Mouse (Mus musculus) hindbrain, postnatal 0 days (tissue): ENCODE results near the gene Chchd5. TPM values are rescaled to one million over a fixed set of nuclear protein-coding genes. Genes with fewer than 3 reads are reported as not detected.

Experiments
- ATAC-seq: fragments of 200-750 bp; cut with Nextera tagmentation; 2 replicates; pipeline ENCODE4 v1.8.0; 2017; ENCODE audit warnings: mild to moderate bottlenecking, moderate TSS enrichment, moderate library complexity
- DNase-seq: peaks from one replicate; pipeline ENCODE4 v3.0.0-alpha.2; 2015; ENCODE audit warnings: low spot score
- H3K27ac ChIP-seq: fragments of 300-500 bp; sonication (generic); 2 replicates; pipeline ENCODE4 v1.5.1; 2014; ENCODE audit warnings: mild to moderate bottlenecking
- H3K27me3 ChIP-seq: fragments of 300-500 bp; sonication (generic); 2 replicates; pipeline ENCODE4 v1.6.1; 2014; ENCODE audit warnings: low read length, mixed read lengths; ENCODE audit not compliant: insufficient read depth
- H3K36me3 ChIP-seq: fragments of 300-500 bp; sonication (generic); 2 replicates; pipeline ENCODE4 v1.6.1; 2014; ENCODE audit warnings: low read length, mixed read lengths; ENCODE audit not compliant: insufficient read depth
- H3K4me1 ChIP-seq: fragments of 300-500 bp; sonication (generic); 2 replicates; pipeline ENCODE4 v1.6.1; 2014; ENCODE audit warnings: antibody characterized with exemption, low read length, mixed read lengths; ENCODE audit not compliant: insufficient read depth
- H3K4me2 ChIP-seq: fragments of 300-500 bp; sonication (generic); 2 replicates; pipeline ENCODE4 v1.6.1; 2014; ENCODE audit warnings: low read depth, mild to moderate bottlenecking, low read length, moderate library complexity, mixed read lengths
- H3K4me3 ChIP-seq: fragments of 300-500 bp; sonication (generic); 2 replicates; pipeline ENCODE4 v1.5.1; 2014; ENCODE audit warnings: low read length
- H3K9ac ChIP-seq: fragments of 300-500 bp; sonication (generic); replicated peaks from 2 replicates; pipeline ENCODE4 v1.6.1; 2014; ENCODE audit warnings: mild to moderate bottlenecking, low read length, moderate library complexity, mixed read lengths
- H3K9me3 ChIP-seq: fragments of 300-500 bp; sonication (generic); 2 replicates; pipeline ENCODE4 v1.6.1; 2016; ENCODE audit warnings: low read length, mixed read lengths
- CTCF ChIP-seq: IDR thresholded peaks from 2 replicates; pipeline ENCODE4 v1.5.1; 2016; ENCODE audit warnings: antibody characterized with exemption, control low read depth, low read depth
- WGBS: fragments of 180-500 bp; shearing (Covaris S2); extraction: QIAGEN DNeasy Blood & Tissue Kit; methylation state at CpG from one replicate; pipeline ENCODE4 v1.1.7; 2014; 5-methylcytosine and 5-hydroxymethylcytosine counted together
- polyA plus RNA-seq: library from polyadenylated mRNA; unstranded; fragments of >200 nt; fragmentation: Nextera tagmentation; extraction: Ambion mirVana; gene quantifications from 2 replicates; pipeline ENCODE4 v1.2.1, GENCODE M21; 2015
- total RNA-seq: library from RNA; depleted of rRNA; stranded (reverse); fragments of >200 nt; gene quantifications from 2 replicates; pipeline ENCODE4 v1.2.3, GENCODE M21; 2014

The Chchd5 gene
- total and polyA plus RNA-seq, 2 experiments from 2014 or later, result 19.1 to 20.3 TPM

GRCm38 (mm10) chr2:129148836-129149235 lies 19.3 kb downstream of the Chchd5 start:
- no peak overlapping the region for H3K4me3 ChIP-seq

GRCm38 (mm10) chr2:129150386-129150785 lies 20.9 kb downstream of the Chchd5 start:
- Histone ChIP-seq H3K27me3 (no peaks in the 10 kb centered on the region), H3K4me1 (no peaks in the 10 kb centered on the region), H3K4me3 (no peak overlapping the region), H3K4me2 (no peak overlapping the region), H3K27ac (no peak overlapping the region), H3K36me3 (no peaks in the 10 kb centered on the region), H3K9ac (no peak overlapping the region), H3K9me3 (no peaks in the 10 kb centered on the region)
- DNase-seq (no peak), ATAC-seq (no peak)
- TF ChIP-seq CTCF, result no peak
- 83% methylated on average over 5 of the region's 5 CpGs for WGBS

More at GRCm38 (mm10) chr2:129148836-129149235, 19.3 kb downstream of the Chchd5 start:
- Histone ChIP-seq H3K27ac (no peak overlapping the region), H3K4me2 (no peak overlapping the region), H3K9ac (no peak overlapping the region), H3K27me3 (no peaks in the 10 kb centered on the region), H3K9me3 (no peaks in the 10 kb centered on the region), H3K36me3 (no peaks in the 10 kb centered on the region), H3K4me1 (no peaks in the 10 kb centered on the region)
- TF ChIP-seq CTCF, result no peak
- DNase-seq, result peak; percentile 18
- ATAC-seq, result peak; percentile 70; the same call in 1 of the 2 replicates
- 23% methylated on average over 2 of the region's 2 CpGs for WGBS

GRCm38 (mm10) chr2:129151111-129151510 lies 21.6 kb downstream of the Chchd5 start:
- no peak overlapping the region for H3K4me2 ChIP-seq
- DNase-seq (no peak), ATAC-seq (no peak)
- H3K4me1 ChIP-seq, result no peaks in the 10 kb centered on the region
- no peak overlapping the region for H3K4me3 ChIP-seq
- 76% methylated on average over 9 of the region's 9 CpGs for WGBS
- no peak overlapping the region for H3K27ac ChIP-seq
- H3K27me3 ChIP-seq, result no peaks in the 10 kb centered on the region
- H3K36me3 ChIP-seq, result no peaks in the 10 kb centered on the region
- no peaks in the 10 kb centered on the region for H3K9me3 ChIP-seq
- TF ChIP-seq CTCF, result no peak
- H3K9ac ChIP-seq, result no peak overlapping the region

GRCm38 (mm10) chr2:129152751-129153150 lies 23.3 kb downstream of the Chchd5 start:
- Histone ChIP-seq H3K4me2 (no peak overlapping the region), H3K4me1 (no peaks in the 10 kb centered on the region), H3K27me3 (no peaks in the 10 kb centered on the region), H3K27ac (no peak overlapping the region), H3K36me3 (no peaks in the 10 kb centered on the region), H3K9ac (no peak overlapping the region), H3K9me3 (no peaks in the 10 kb centered on the region), H3K4me3 (no peak overlapping the region)
- TF ChIP-seq CTCF, result no peak
- DNase-seq (no peak), ATAC-seq (no peak)
- WGBS, result 56% methylated on average over 1 of the region's 1 CpGs

- H3K4me3 ChIP-seq, result no peak overlapping the region
- H3K4me2 ChIP-seq, result no peak overlapping the region
- 81% methylated on average over 5 of the region's 5 CpGs for WGBS
- DNase-seq, result no peak
- H3K36me3 ChIP-seq, result no peaks in the 10 kb centered on the region
- TF ChIP-seq CTCF, result no peak
- H3K27ac ChIP-seq, result no peak overlapping the region
- no peaks in the 10 kb centered on the region for H3K4me1 ChIP-seq
- H3K9ac ChIP-seq, result no peak overlapping the region
- H3K9me3 ChIP-seq, result no peaks in the 10 kb centered on the region
- no peaks in the 10 kb centered on the region for H3K27me3 ChIP-seq
- no peak for ATAC-seq
Observed at GRCm38 (mm10) chr2:129164815-129165214, 35.3 kb downstream of the Chchd5 start.

- ATAC-seq, result no peak
- Histone ChIP-seq H3K27ac (no peak overlapping the region), H3K36me3 (no peaks in the 10 kb centered on the region), H3K27me3 (no peaks in the 10 kb centered on the region), H3K4me3 (no peak overlapping the region), H3K9ac (no peak overlapping the region), H3K4me1 (no peaks in the 10 kb centered on the region), H3K9me3 (no peaks in the 10 kb centered on the region), H3K4me2 (no peak overlapping the region)
- TF ChIP-seq CTCF, result no peak
- whole genome bisulfite sequencing, result 68% methylated on average over 10 of the region's 10 CpGs
- DNase-seq, result no peak
Observed at GRCm38 (mm10) chr2:129166466-129167463, 37.3 kb downstream of the Chchd5 start.

GRCm38 (mm10) chr2:129173386-129173785 lies 43.9 kb downstream of the Chchd5 start:
- ATAC-seq (no peak), DNase-seq (no peak)
- H3K4me3 ChIP-seq, result no peak overlapping the region
- 42% methylated on average over 10 of the region's 10 CpGs for WGBS
- H3K4me2 ChIP-seq, result peak overlapping the region; percentile 27
- TF ChIP-seq CTCF, result no peak
- H3K4me1 ChIP-seq, result no peaks in the 10 kb centered on the region
- H3K27ac ChIP-seq, result no peak overlapping the region
- no peaks in the 10 kb centered on the region for H3K36me3 ChIP-seq
- no peak overlapping the region for H3K9ac ChIP-seq
- no peaks in the 10 kb centered on the region for H3K27me3 ChIP-seq
- no peaks in the 10 kb centered on the region for H3K9me3 ChIP-seq
